Mouse (Mus musculus): ENCODE data around the gene Alg12. TPM values are rescaled to one million over a fixed set of nuclear protein-coding genes. Genes with fewer than 3 reads are reported as not detected.

Gene Alg12
- polyA plus RNA-seq, 1 experiment from 2014 or later: 7.6 TPM

GRCm38 (mm10) chr15:88837977-88838376 lies 18.9 kb upstream of the Alg12 start:
- no peak for ATAC-seq
- peak overlapping the region; percentile 65 for H3K9ac ChIP-seq
- H3K4me1 ChIP-seq: peaks cover 26% of the 10 kb centered on the region
- H3K9me3 ChIP-seq (replicated peaks): no peaks in the 10 kb centered on the region
- H3K4me3 ChIP-seq: peak overlapping the region; percentile 48
- no peaks in the 10 kb centered on the region for H3K27me3 ChIP-seq
- H3K36me3 ChIP-seq (ENCODE audit: poor library complexity, severe bottlenecking): no peaks in the 10 kb centered on the region
- 1% methylated on average over 11 of the region's 11 CpGs for WGBS
- H3K4me2 ChIP-seq: peak overlapping the region; percentile 81
- H3K27ac ChIP-seq: peak overlapping the region; percentile 14; the same call in 1 of the 2 replicates

GRCm38 (mm10) chr15:88837199-88837932 lies 18.2 kb upstream of the Alg12 start:
- Histone ChIP-seq H3K27ac (peak overlapping the region; percentile 14; the same call in 1 of the 2 replicates), H3K4me1 (peaks cover 26% of the 10 kb centered on the region), H3K27me3 (no peaks in the 10 kb centered on the region), H3K4me2 (peak overlapping the region; percentile 81), H3K9me3 (replicated peaks) (no peaks in the 10 kb centered on the region), H3K9ac (peak overlapping the region; percentile 65), H3K4me3 (peak overlapping the region; percentile 48), H3K36me3 (ENCODE audit: poor library complexity, severe bottlenecking) (no peaks in the 10 kb centered on the region)
- WGBS: under 1% methylated on average over 39 of the region's 39 CpGs
- ATAC-seq: peak; percentile 70

- H3K36me3 ChIP-seq (ENCODE audit: poor library complexity, severe bottlenecking): no peaks in the 10 kb centered on the region
- no peak overlapping the region for H3K27ac ChIP-seq
- H3K27me3 ChIP-seq: no peaks in the 10 kb centered on the region
- 87% methylated on average over 5 of the region's 5 CpGs for WGBS
- H3K4me3 ChIP-seq: no peak overlapping the region
- 0 out of 2 replicates have a peak, but pooled peaks have one; percentile 1 for ATAC-seq
- peak overlapping the region; percentile 21; the same call in 1 of the 2 replicates for H3K9ac ChIP-seq
- peak overlapping the region; percentile 81; the same call in 1 of the 2 replicates for H3K4me2 ChIP-seq
- peaks cover 29% of the 10 kb centered on the region for H3K4me1 ChIP-seq
- no peaks in the 10 kb centered on the region for H3K9me3 ChIP-seq (replicated peaks)
These were observed 17.5 kb upstream of the Alg12 start for GRCm38 (mm10) chr15:88836571-88836970.

- Histone ChIP-seq H3K9me3 (replicated peaks) (no peaks in the 10 kb centered on the region), H3K27ac (no peak overlapping the region), H3K4me1 (peaks cover 31% of the 10 kb centered on the region), H3K4me3 (no peak overlapping the region), H3K27me3 (no peaks in the 10 kb centered on the region), H3K36me3 (ENCODE audit: poor library complexity, severe bottlenecking) (no peaks in the 10 kb centered on the region), H3K4me2 (no peak overlapping the region), H3K9ac (no peak overlapping the region)
- ATAC-seq: no peak
- WGBS: 80% methylated on average over 6 of the region's 6 CpGs
These were observed 16.9 kb upstream of the Alg12 start for GRCm38 (mm10) chr15:88836031-88836430.

GRCm38 (mm10) chr15:88832536-88832935 lies 13.4 kb upstream of the Alg12 start:
- H3K4me3 ChIP-seq: no peak overlapping the region
- H3K4me1 ChIP-seq: peaks cover 10% of the 10 kb centered on the region
- H3K27ac ChIP-seq: no peak overlapping the region
- WGBS: 86% methylated on average over 9 of the region's 9 CpGs
- 0 out of 2 replicates have a peak, but pooled peaks cover 3% of the 10 kb centered on the region for H3K36me3 ChIP-seq (ENCODE audit: poor library complexity, severe bottlenecking)
- H3K9ac ChIP-seq: no peak overlapping the region
- H3K27me3 ChIP-seq: no peaks in the 10 kb centered on the region
- H3K9me3 ChIP-seq (replicated peaks): no peaks in the 10 kb centered on the region
- ATAC-seq: no peak
- no peak overlapping the region for H3K4me2 ChIP-seq

GRCm38 (mm10) chr15:88831482-88831881 lies 12.4 kb upstream of the Alg12 start:
- no peak for ATAC-seq
- Histone ChIP-seq H3K27me3 (no peaks in the 10 kb centered on the region), H3K36me3 (ENCODE audit: poor library complexity, severe bottlenecking) (peaks cover 14% of the 10 kb centered on the region), H3K27ac (no peak overlapping the region), H3K9me3 (replicated peaks) (no peaks in the 10 kb centered on the region), H3K4me3 (no peak overlapping the region), H3K4me2 (no peak overlapping the region), H3K4me1 (0 out of 2 replicates have a peak, but pooled peaks cover 4% of the 10 kb centered on the region), H3K9ac (no peak overlapping the region)
- WGBS: 66% methylated on average over 5 of the region's 5 CpGs

- WGBS: 86% methylated on average over 5 of the region's 5 CpGs
- 0 out of 2 replicates have a peak, but pooled peaks cover 4% of the 10 kb centered on the region for H3K4me1 ChIP-seq
- peaks cover 22% of the 10 kb centered on the region for H3K36me3 ChIP-seq (ENCODE audit: poor library complexity, severe bottlenecking)
- H3K4me3 ChIP-seq: no peak overlapping the region
- H3K9me3 ChIP-seq (replicated peaks): no peaks in the 10 kb centered on the region
- H3K9ac ChIP-seq: no peak overlapping the region
- H3K27me3 ChIP-seq: no peaks in the 10 kb centered on the region
- no peak overlapping the region for H3K27ac ChIP-seq
- no peak for ATAC-seq
- no peak overlapping the region for H3K4me2 ChIP-seq
These were observed 11.6 kb upstream of the Alg12 start for GRCm38 (mm10) chr15:88830696-88831095.

- Histone ChIP-seq H3K36me3 (ENCODE audit: poor library complexity, severe bottlenecking) (peaks cover 29% of the 10 kb centered on the region), H3K27me3 (no peaks in the 10 kb centered on the region), H3K9ac (no peak overlapping the region), H3K4me1 (0 out of 2 replicates have a peak, but pooled peaks cover 4% of the 10 kb centered on the region), H3K4me2 (no peak overlapping the region), H3K4me3 (no peak overlapping the region), H3K27ac (no peak overlapping the region), H3K9me3 (replicated peaks) (no peaks in the 10 kb centered on the region)
- 76% methylated on average over 6 of the region's 6 CpGs for WGBS
- ATAC-seq: no peak
These were observed 10.8 kb upstream of the Alg12 start for GRCm38 (mm10) chr15:88829791-88830440.

GRCm38 (mm10) chr15:88828800-88829705 lies 9.9 kb upstream of the Alg12 start:
- Histone ChIP-seq H3K4me3 (no peak overlapping the region), H3K4me1 (0 out of 2 replicates have a peak, but pooled peaks cover 4% of the 10 kb centered on the region), H3K9ac (no peak overlapping the region), H3K4me2 (no peak overlapping the region), H3K27me3 (no peaks in the 10 kb centered on the region), H3K36me3 (ENCODE audit: poor library complexity, severe bottlenecking) (peaks cover 38% of the 10 kb centered on the region), H3K27ac (no peak overlapping the region), H3K9me3 (replicated peaks) (no peaks in the 10 kb centered on the region)
- 57% methylated on average over 17 of the region's 17 CpGs for WGBS
- ATAC-seq: peak; percentile 91

- H3K4me2 ChIP-seq: no peak overlapping the region
- H3K36me3 ChIP-seq (ENCODE audit: poor library complexity, severe bottlenecking): peaks cover 47% of the 10 kb centered on the region
- H3K4me1 ChIP-seq: 0 out of 2 replicates have a peak, but pooled peaks cover 4% of the 10 kb centered on the region
- no peak overlapping the region for H3K9ac ChIP-seq
- 24% methylated on average over 9 of the region's 9 CpGs for WGBS
- H3K27ac ChIP-seq: no peak overlapping the region
- peak; percentile 46 for ATAC-seq
- H3K9me3 ChIP-seq (replicated peaks): no peaks in the 10 kb centered on the region
- no peaks in the 10 kb centered on the region for H3K27me3 ChIP-seq
- H3K4me3 ChIP-seq: no peak overlapping the region
These were observed 9.1 kb upstream of the Alg12 start for GRCm38 (mm10) chr15:88827991-88828799.

GRCm38 (mm10) chr15:88827466-88827865 lies 8.3 kb upstream of the Alg12 start:
- no peak for ATAC-seq
- Histone ChIP-seq H3K36me3 (ENCODE audit: poor library complexity, severe bottlenecking) (peaks cover 54% of the 10 kb centered on the region), H3K4me3 (no peak overlapping the region), H3K4me1 (0 out of 2 replicates have a peak, but pooled peaks cover 4% of the 10 kb centered on the region), H3K27me3 (no peaks in the 10 kb centered on the region), H3K9ac (no peak overlapping the region), H3K4me2 (no peak overlapping the region), H3K27ac (no peak overlapping the region), H3K9me3 (replicated peaks) (no peaks in the 10 kb centered on the region)
- WGBS: 93% methylated on average over 6 of the region's 6 CpGs
